Mouse (Mus musculus) embryonic facial prominence, embryonic 14.5 days (tissue): ENCODE results near the gene 1700025B11Rik. TPM values are rescaled to one million over a fixed set of nuclear protein-coding genes. Genes with fewer than 3 reads are reported as not detected.

Source experiments
- polyA plus RNA-seq: library from polyadenylated mRNA; unstranded; fragments of >200 nt; fragmentation: Nextera tagmentation; extraction: Ambion mirVana; gene quantifications from 2 replicates; pipeline ENCODE4 v1.2.1, GENCODE M21; 2014

Gene 1700025B11Rik
- polyA plus RNA-seq, 1 experiment from 2014 or later, result not detected

Other genes starting within 250 kb of the 1700025B11Rik start
- gene Apol7a, start 162.8 kb downstream of the 1700025B11Rik start, polyA plus RNA-seq, result 0.43 TPM in 1 of 2 replicates, not detected in the other
- gene Apol9a, start 150.8 kb downstream of the 1700025B11Rik start, polyA plus RNA-seq, result 0.31 TPM in 1 of 2 replicates, not detected in the other
- gene Apol7b, start 114.4 kb downstream of the 1700025B11Rik start, polyA plus RNA-seq, result not detected in 2 replicates
- gene Apol10a, start 84.8 kb downstream of the 1700025B11Rik start, polyA plus RNA-seq, result 0.14 TPM in 1 of 2 replicates, not detected in the other
- not detected in 2 replicates for gene Apol11a, start 53.6 kb downstream of the 1700025B11Rik start, polyA plus RNA-seq
- not detected in 2 replicates for gene Apol7c, start 28.6 kb downstream of the 1700025B11Rik start, polyA plus RNA-seq
- 0.08 and 0.14 TPM in 2 replicates for gene Apol10b, start 34.2 kb upstream of the 1700025B11Rik start, polyA plus RNA-seq
- not detected in 2 replicates for gene Gm36245, start 37.4 kb upstream of the 1700025B11Rik start, polyA plus RNA-seq
- gene Apol11b, start 81.4 kb upstream of the 1700025B11Rik start, polyA plus RNA-seq, result 0.10 TPM in 1 of 2 replicates, not detected in the other
- gene Apol7e, start 137.0 kb upstream of the 1700025B11Rik start, polyA plus RNA-seq, result 0.09 TPM in 1 of 2 replicates, not detected in the other
- gene Apol9b, start 167.1 kb upstream of the 1700025B11Rik start, polyA plus RNA-seq, result 0.39 TPM in 1 of 2 replicates, not detected in the other
- not detected in 2 replicates for gene Apol8, start 195.1 kb upstream of the 1700025B11Rik start, polyA plus RNA-seq